Mouse (Mus musculus) lung, adult 2 months (tissue): Measurements from ENCODE around the gene Lenep. TPM values are rescaled to one million over a fixed set of nuclear protein-coding genes. Genes with fewer than 3 reads are reported as not detected.

Experiments
- DNase-seq: peaks from one replicate; pipeline ENCODE4 v3.0.0; 2022
- H3K4me1 ChIP-seq: fragments of 200-500 bp; 2 replicates; pipeline ENCODE4 v1.6.1; 2011; ENCODE audit warnings: low read length; ENCODE audit not compliant: control insufficient read depth, insufficient read depth
- H3K4me3 ChIP-seq: fragments of 200-500 bp; replicated peaks from 2 replicates; pipeline ENCODE3; 2011; ENCODE audit warnings: low read depth, mild to moderate bottlenecking, control low read depth, low read length; ENCODE audit errors: extremely low read depth
- CTCF ChIP-seq: fragments of 200-500 bp; IDR thresholded peaks from 2 replicates; pipeline ENCODE4 v1.5.1; 2011; ENCODE audit warnings: mild to moderate bottlenecking, low read length, control low read depth; ENCODE audit not compliant: insufficient read depth
- POLR2A ChIP-seq: fragments of 200-500 bp; IDR thresholded peaks from 2 replicates; pipeline ENCODE4 v1.6.1; 2011; ENCODE audit warnings: low read depth, mild to moderate bottlenecking, control low read depth, low read length, borderline replicate concordance; ENCODE audit errors: extremely low read depth
- WGBS: fragments of 180-500 bp; shearing (Covaris S2); methylation state at CpG from one replicate; pipeline ENCODE4 v1.1.7; 2018; 5-methylcytosine and 5-hydroxymethylcytosine counted together
- polyA plus RNA-seq: library from polyadenylated mRNA; depleted of rRNA; stranded (reverse); fragments of >200 nt; gene quantifications from 2 replicates; pipeline ENCODE4 v1.2.3, GENCODE M21; 2012; rRNA removed

Gene Lenep
- polyA plus RNA-seq, 1 experiment = 0.45 TPM

GRCm38 (mm10) chr3:89365153-89365485 is 37.5 kb downstream of the Lenep start, which contains the start of gene Dcst1:
Gene Dcst1 (minus strand): TSS chr3:89365253.
- no peak within 1 kb of the TSS for H3K4me3 ChIP-seq
- no peak for DNase-seq
- TF ChIP-seq CTCF (no peak), POLR2A (no peak)
- no peaks in the 10 kb centered on the region for H3K4me1 ChIP-seq
- 94% methylated on average over 11 of the region's 11 CpGs for WGBS

GRCm38 (mm10) chr3:89364631-89365030 is 38.0 kb downstream of the Lenep start:
- Histone ChIP-seq H3K4me3 (no peak overlapping the region), H3K4me1 (no peaks in the 10 kb centered on the region)
- no peak for DNase-seq
- TF ChIP-seq POLR2A (no peak), CTCF (no peak)
- WGBS = 79% methylated on average over 8 of the region's 8 CpGs

- TF ChIP-seq CTCF (no peak), POLR2A (no peak)
- 85% methylated on average over 7 of the region's 7 CpGs for WGBS
- no peak within 1 kb of the TSS for H3K4me3 ChIP-seq
- H3K4me1 ChIP-seq = no peaks in the 10 kb centered on the region
- no peak for DNase-seq
Observed at GRCm38 (mm10) chr3:89361675-89362074, 40.9 kb downstream of the Lenep start, which contains the start of gene Dcst2. Gene Dcst2 (plus strand): TSS chr3:89361975.

GRCm38 (mm10) chr3:89360237-89360636 is 42.4 kb downstream of the Lenep start:
- Histone ChIP-seq H3K4me3 (no peak overlapping the region), H3K4me1 (no peaks in the 10 kb centered on the region)
- no peak for TF ChIP-seq POLR2A
- no peak for TF ChIP-seq CTCF
- WGBS = 57% methylated on average over 3 of the region's 3 CpGs
- DNase-seq = no peak

GRCm38 (mm10) chr3:89359630-89360029 is 43.0 kb downstream of the Lenep start:
- Histone ChIP-seq H3K4me1 (no peaks in the 10 kb centered on the region), H3K4me3 (no peak overlapping the region)
- TF ChIP-seq CTCF (no peak), POLR2A (no peak)
- DNase-seq = no peak
- WGBS = 47% methylated on average over 6 of the region's 6 CpGs

- Histone ChIP-seq H3K4me3 (no peak overlapping the region), H3K4me1 (no peaks in the 10 kb centered on the region)
- 83% methylated on average over 9 of the region's 9 CpGs for WGBS
- DNase-seq = no peak
- no peak for TF ChIP-seq CTCF
- no peak for TF ChIP-seq POLR2A
Observed at GRCm38 (mm10) chr3:89356029-89356428, 46.6 kb downstream of the Lenep start.

- DNase-seq = no peak
- TF ChIP-seq POLR2A = no peak
- no peak for TF ChIP-seq CTCF
- WGBS = 71% methylated on average over 6 of the region's 6 CpGs
- H3K4me1 ChIP-seq = 0 out of 2 replicates have a peak, but pooled peaks cover under 1% of the 10 kb centered on the region
- no peak overlapping the region for H3K4me3 ChIP-seq
Observed at GRCm38 (mm10) chr3:89355512-89355902, 47.1 kb downstream of the Lenep start.

GRCm38 (mm10) chr3:89354816-89355511 is 47.6 kb downstream of the Lenep start:
- WGBS = 15% methylated on average over 5 of the region's 5 CpGs
- TF ChIP-seq POLR2A (no peak), CTCF (peak; percentile 81)
- DNase-seq = peak; percentile 87
- Histone ChIP-seq H3K4me3 (no peak overlapping the region), H3K4me1 (peaks cover 4% of the 10 kb centered on the region; the same call in 1 of the 2 replicates)

- no peak for TF ChIP-seq POLR2A
- TF ChIP-seq CTCF = no peak
- peaks cover 10% of the 10 kb centered on the region for H3K4me1 ChIP-seq
- 63% methylated on average over 5 of the region's 5 CpGs for WGBS
- DNase-seq = no peak
- no peak overlapping the region for H3K4me3 ChIP-seq
Observed at GRCm38 (mm10) chr3:89351271-89351670, 51.3 kb downstream of the Lenep start.

Other genes starting within 250 kb of the Lenep start
- gene Hcn3, start 242.6 kb downstream of the Lenep start, polyA plus RNA-seq = 0.33 and 0.67 TPM in 2 replicates
- gene Clk2, start 238.0 kb downstream of the Lenep start, polyA plus RNA-seq = 55.4 and 67.8 TPM in 2 replicates
- gene Scamp3, start 225.3 kb downstream of the Lenep start, polyA plus RNA-seq = 123 and 127 TPM in 2 replicates
- 36.7 and 39.0 TPM in 2 replicates for gene Fam189b, start 219.7 kb downstream of the Lenep start, polyA plus RNA-seq
- 56.4 and 94.2 TPM in 2 replicates for gene Gba, start 199.9 kb downstream of the Lenep start, polyA plus RNA-seq
- 134 and 139 TPM in 2 replicates for gene Thbs3, start 187.6 kb downstream of the Lenep start, polyA plus RNA-seq
- gene Mtx1, start 175.7 kb downstream of the Lenep start, polyA plus RNA-seq = 107 and 110 TPM in 2 replicates
- 294 and 354 TPM in 2 replicates for gene Muc1, start 173.7 kb downstream of the Lenep start, polyA plus RNA-seq
- 189 and 252 TPM in 2 replicates for gene Krtcap2, start 156.8 kb downstream of the Lenep start, polyA plus RNA-seq
- 11.0 and 11.8 TPM in 2 replicates for gene Trim46, start 156.5 kb downstream of the Lenep start, polyA plus RNA-seq
- 411 and 476 TPM in 2 replicates for gene Dpm3, start 143.4 kb downstream of the Lenep start, polyA plus RNA-seq
- 228 and 297 TPM in 2 replicates for gene Slc50a1, start 132.2 kb downstream of the Lenep start, polyA plus RNA-seq
- gene Efna1, start 121.7 kb downstream of the Lenep start, polyA plus RNA-seq = 132 and 134 TPM in 2 replicates
- 4.1 and 20.3 TPM in 2 replicates for gene Efna3, start 79.8 kb downstream of the Lenep start, polyA plus RNA-seq
- 7.3 and 9.3 TPM in 2 replicates for gene Efna4, start 64.8 kb downstream of the Lenep start, polyA plus RNA-seq
- gene Adam15, start 52.8 kb downstream of the Lenep start, polyA plus RNA-seq = 190 and 225 TPM in 2 replicates
- gene Dcst2, start 40.8 kb downstream of the Lenep start, polyA plus RNA-seq = 0.28 and 0.31 TPM in 2 replicates
- gene Dcst1, start 37.5 kb downstream of the Lenep start, polyA plus RNA-seq = 0.06 TPM in 1 of 2 replicates, not detected in the other
- 63.0 and 64.0 TPM in 2 replicates for gene Zbtb7b, start 8.0 kb downstream of the Lenep start, polyA plus RNA-seq
- gene Flad1, start 9.1 kb upstream of the Lenep start, polyA plus RNA-seq = 22.9 and 26.6 TPM in 2 replicates
- 6.7 and 11.7 TPM in 2 replicates for gene Cks1b, start 15.6 kb upstream of the Lenep start, polyA plus RNA-seq
- gene Shc1, start 15.7 kb upstream of the Lenep start, polyA plus RNA-seq = 69.8 and 84.6 TPM in 2 replicates
- 60.6 and 138 TPM in 2 replicates for gene Pygo2, start 27.4 kb upstream of the Lenep start, polyA plus RNA-seq
- gene Pbxip1, start 33.9 kb upstream of the Lenep start, polyA plus RNA-seq = 66.2 and 78.1 TPM in 2 replicates
- 35.3 and 52.1 TPM in 2 replicates for gene Pmvk, start 51.7 kb upstream of the Lenep start, polyA plus RNA-seq
- 6.8 and 7.1 TPM in 2 replicates for gene Kcnn3, start 117.4 kb upstream of the Lenep start, polyA plus RNA-seq